Mouse (Mus musculus) midbrain, embryonic 12.5 days (tissue): ENCODE measurements around the gene Wdr62. TPM values are rescaled to one million over a fixed set of nuclear protein-coding genes. Genes with fewer than 3 reads are reported as not detected.
A peak's percentile ranks its signal among the peaks of the same experiment; 100 is the strongest.

Experiments used
- ATAC-seq: fragments of 200-750 bp; cut with Nextera tagmentation; 2 replicates; pipeline ENCODE4 v1.8.0; 2017; ENCODE audit warnings: low read depth, moderate TSS enrichment, moderate library complexity; ENCODE audit not compliant: low FRiP score
- H3K27ac ChIP-seq: fragments of 300-500 bp; sonication (generic); replicated peaks from 2 replicates; pipeline ENCODE4 v1.5.1; 2016; ENCODE audit warnings: mild to moderate bottlenecking
- H3K27me3 ChIP-seq: fragments of 300-500 bp; sonication (generic); 2 replicates; pipeline ENCODE4 v1.6.1; 2016; ENCODE audit warnings: mild to moderate bottlenecking
- H3K36me3 ChIP-seq: fragments of 300-500 bp; sonication (generic); 2 replicates; pipeline ENCODE4 v1.6.1; 2016
- H3K4me1 ChIP-seq: fragments of 300-500 bp; sonication (generic); 2 replicates; pipeline ENCODE4 v1.6.1; 2016
- H3K4me2 ChIP-seq: fragments of 300-500 bp; sonication (generic); replicated peaks from 2 replicates; pipeline ENCODE4 v1.6.1; 2016; ENCODE audit warnings: mild to moderate bottlenecking, moderate library complexity
- H3K4me3 ChIP-seq: fragments of 300-500 bp; sonication (generic); 2 replicates; pipeline ENCODE4 v1.5.1; 2016; ENCODE audit warnings: mild to moderate bottlenecking
- H3K9ac ChIP-seq: fragments of 300-500 bp; sonication (generic); replicated peaks from 2 replicates; pipeline ENCODE4 v1.6.1; 2016; ENCODE audit warnings: mild to moderate bottlenecking, moderate library complexity
- H3K9me3 ChIP-seq: fragments of 300-500 bp; sonication (generic); 2 replicates; pipeline ENCODE4 v1.6.1; 2016; ENCODE audit warnings: mild to moderate bottlenecking
- WGBS: fragments of 180-500 bp; shearing (Covaris S2); methylation state at CpG from one replicate; pipeline ENCODE4 v1.1.7; 2016; 5-methylcytosine and 5-hydroxymethylcytosine counted together
- polyA plus RNA-seq: library from polyadenylated mRNA; unstranded; fragments of >200 nt; fragmentation: Nextera tagmentation; extraction: Ambion mirVana; gene quantifications from 2 replicates; pipeline ENCODE4 v1.2.1, GENCODE M21; 2016

Wdr62 gene
- polyA plus RNA-seq, 1 experiment from 2014 or later, result 11.3 TPM

- 96% methylated on average over 15 of the region's 15 CpGs for WGBS
- H3K9ac ChIP-seq, result no peak overlapping the region
- H3K27me3 ChIP-seq, result no peaks in the 10 kb centered on the region
- H3K4me2 ChIP-seq, result no peak overlapping the region
- H3K27ac ChIP-seq, result no peak overlapping the region
- no peak overlapping the region for H3K4me3 ChIP-seq
- peaks cover 21% of the 10 kb centered on the region for H3K4me1 ChIP-seq
- no peaks in the 10 kb centered on the region for H3K9me3 ChIP-seq
- no peak for ATAC-seq
- peaks cover 82% of the 10 kb centered on the region for H3K36me3 ChIP-seq
Measured at GRCm38 (mm10) chr7:30296816-30297215, 16.6 kb upstream of the Wdr62 start.

GRCm38 (mm10) chr7:30295103-30295502, 14.9 kb upstream of the Wdr62 start:
- WGBS, result 86% methylated on average over 10 of the region's 10 CpGs

GRCm38 (mm10) chr7:30294296-30294695, 14.1 kb upstream of the Wdr62 start:
- H3K9ac ChIP-seq, result no peak overlapping the region
- H3K9me3 ChIP-seq, result no peaks in the 10 kb centered on the region
- no peaks in the 10 kb centered on the region; the same call in 1 of the 2 replicates for H3K27me3 ChIP-seq
- peaks cover 61% of the 10 kb centered on the region for H3K36me3 ChIP-seq
- no peak overlapping the region for H3K4me3 ChIP-seq
- no peak overlapping the region for H3K27ac ChIP-seq
- ATAC-seq, result no peak
- peaks cover 33% of the 10 kb centered on the region for H3K4me1 ChIP-seq
- no peak overlapping the region for H3K4me2 ChIP-seq
- 94% methylated on average over 5 of the region's 5 CpGs for WGBS

More at GRCm38 (mm10) chr7:30295103-30295502, 14.9 kb upstream of the Wdr62 start:
- Histone ChIP-seq H3K4me1 (peaks cover 28% of the 10 kb centered on the region), H3K27ac (no peak overlapping the region), H3K27me3 (no peaks in the 10 kb centered on the region), H3K9ac (no peak overlapping the region), H3K36me3 (peaks cover 69% of the 10 kb centered on the region), H3K9me3 (no peaks in the 10 kb centered on the region), H3K4me3 (no peak overlapping the region), H3K4me2 (no peak overlapping the region)
- ATAC-seq, result no peak

DNA sequence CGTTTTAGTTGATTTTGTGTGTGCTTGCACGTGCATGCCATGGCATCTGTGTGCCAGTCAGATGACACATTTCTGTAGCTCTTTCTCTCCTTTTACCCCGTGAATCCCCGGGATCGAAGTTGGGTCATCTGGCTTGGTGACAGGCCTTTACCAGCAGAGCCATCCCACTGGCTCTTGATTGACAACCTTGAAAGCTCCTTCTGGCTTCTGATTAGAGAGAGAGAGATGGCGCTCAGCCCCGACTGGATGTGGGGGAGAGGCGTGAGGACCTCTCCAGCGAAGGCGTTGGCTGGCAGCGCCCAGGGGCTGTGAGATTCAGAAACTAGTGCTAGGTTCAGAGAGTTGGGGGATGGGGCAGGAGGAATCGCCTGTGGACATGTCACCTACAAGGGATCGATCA, 13.6 kb upstream of the Wdr62 start:
- ATAC-seq, result no peak
- no peak overlapping the region for H3K27ac ChIP-seq
- 0 out of 2 replicates have a peak overlapping the region, but pooled peaks have one; percentile 11 for H3K4me2 ChIP-seq
- H3K36me3 ChIP-seq, result peaks cover 56% of the 10 kb centered on the region
- no peaks in the 10 kb centered on the region; the same call in 1 of the 2 replicates for H3K27me3 ChIP-seq
- H3K9ac ChIP-seq, result 0 out of 2 replicates have a peak overlapping the region, but pooled peaks have one; percentile 31
- H3K4me1 ChIP-seq, result peaks cover 34% of the 10 kb centered on the region
- no peaks in the 10 kb centered on the region for H3K9me3 ChIP-seq
- no peak overlapping the region for H3K4me3 ChIP-seq
- WGBS, result 83% methylated on average over 13 of the region's 13 CpGs

DNA sequence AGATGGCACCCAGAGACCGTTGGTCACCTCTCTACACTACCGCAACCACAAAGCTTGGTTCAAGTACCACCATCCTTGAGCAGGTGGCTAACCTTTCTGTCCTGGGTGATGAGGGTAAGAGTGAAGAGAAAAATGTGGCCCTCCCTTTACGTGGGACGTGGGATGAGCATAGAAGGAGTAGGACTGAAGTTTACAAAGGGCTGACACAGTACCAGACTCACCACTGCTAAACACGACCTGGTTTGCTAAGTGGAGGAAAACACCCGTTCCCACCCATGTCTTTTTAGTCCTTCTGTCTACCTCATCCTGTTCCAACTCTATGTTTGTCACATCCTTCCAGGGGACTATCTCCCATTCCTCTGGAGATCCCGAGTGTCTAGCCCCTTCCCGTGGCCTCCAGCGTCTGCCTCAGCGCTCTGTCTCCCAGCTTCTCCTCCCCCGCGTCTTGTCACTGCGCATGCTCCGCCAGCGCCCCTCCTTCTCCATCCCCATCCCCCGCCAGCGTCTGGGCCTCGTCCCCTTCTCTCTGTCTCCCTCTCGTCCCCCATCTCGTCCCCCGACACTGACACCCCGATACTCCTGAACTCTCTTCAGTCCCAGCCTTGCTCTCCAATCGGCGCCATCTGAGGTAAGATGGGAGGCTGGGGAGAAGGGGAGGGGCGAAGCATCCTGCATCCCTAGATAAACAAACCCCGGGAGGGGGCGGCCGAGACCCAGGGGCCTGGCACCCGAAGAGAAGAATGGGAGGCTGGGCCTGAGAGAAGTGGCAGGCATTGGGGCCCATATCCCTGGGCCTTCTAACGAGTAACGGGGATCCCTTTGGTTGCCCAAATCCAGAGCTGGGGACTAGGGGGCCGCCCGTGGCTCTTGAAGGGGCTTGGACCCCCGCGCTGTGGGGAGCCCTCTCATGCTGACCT, 11.3 kb upstream of the Wdr62 start, which contains the start of gene Clip3:
TSS of gene Clip3 (plus strand) at position 514 of the 917 bp plus-strand sequence.
- ATAC-seq, result peak; percentile 81
- Histone ChIP-seq H3K9ac (peak within 1 kb of the TSS; percentile 88), H3K4me2 (peak within 1 kb of the TSS; percentile 70), H3K27me3 (peaks cover 5% of the 10 kb centered on the region), H3K4me1 (peaks cover 37% of the 10 kb centered on the region), H3K36me3 (peaks cover 32% of the 10 kb centered on the region), H3K9me3 (no peaks in the 10 kb centered on the region), H3K27ac (peak within 1 kb of the TSS; percentile 65), H3K4me3 (peak within 1 kb of the TSS; percentile 72)
- WGBS, result 8% methylated on average over 35 of the region's 35 CpGs

- 47% methylated on average over 10 of the region's 10 CpGs for WGBS
- Histone ChIP-seq H3K4me2 (no peak overlapping the region), H3K27me3 (peaks cover 10% of the 10 kb centered on the region), H3K9ac (no peak overlapping the region), H3K36me3 (peaks cover 16% of the 10 kb centered on the region), H3K4me3 (no peak overlapping the region), H3K4me1 (peaks cover 37% of the 10 kb centered on the region), H3K9me3 (no peaks in the 10 kb centered on the region), H3K27ac (0 out of 2 replicates have a peak overlapping the region, but pooled peaks have one; percentile 20)
- ATAC-seq, result peak; percentile 41
Measured at GRCm38 (mm10) chr7:30289714-30290399, 9.6 kb upstream of the Wdr62 start.

DNA sequence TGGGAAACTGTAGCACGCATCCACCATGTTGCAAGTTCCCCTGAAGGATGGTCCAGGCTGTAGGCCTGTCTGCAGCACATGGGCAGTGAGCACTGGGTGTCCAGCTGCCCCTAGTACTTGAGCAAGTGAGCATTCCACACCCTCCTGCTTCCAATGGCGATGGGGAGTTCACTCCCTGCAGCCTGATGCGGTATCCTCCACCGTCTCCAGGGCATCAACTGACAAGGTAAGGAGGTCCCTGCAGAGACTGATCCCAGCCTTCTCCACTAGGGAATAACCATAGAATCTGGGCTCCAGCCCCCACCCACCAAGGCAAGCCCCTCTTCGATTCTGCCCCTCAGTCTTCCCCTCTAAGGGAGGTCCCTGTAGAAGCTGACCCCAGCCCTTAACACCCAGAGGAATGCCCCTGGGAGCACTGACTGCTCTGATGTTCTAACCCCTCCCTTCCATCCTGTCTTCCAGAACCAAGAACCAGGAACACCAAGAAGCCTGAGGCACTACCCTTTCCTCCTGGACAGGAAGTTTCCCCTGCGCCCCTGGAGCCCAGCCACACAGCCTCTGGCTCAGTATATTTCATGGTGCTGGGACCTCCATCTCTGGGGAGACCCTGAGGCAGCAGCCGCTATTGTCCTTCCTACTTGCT, 9.0 kb upstream of the Wdr62 start:
- 79% methylated on average over 7 of the region's 7 CpGs for WGBS
- H3K4me1 ChIP-seq, result peaks cover 34% of the 10 kb centered on the region
- H3K4me3 ChIP-seq, result no peak overlapping the region
- no peak overlapping the region for H3K9ac ChIP-seq
- no peak for ATAC-seq
- H3K36me3 ChIP-seq, result peaks cover 10% of the 10 kb centered on the region
- no peaks in the 10 kb centered on the region for H3K9me3 ChIP-seq
- H3K27ac ChIP-seq, result 0 out of 2 replicates have a peak overlapping the region, but pooled peaks have one; percentile 20
- no peak overlapping the region for H3K4me2 ChIP-seq
- H3K27me3 ChIP-seq, result peaks cover 10% of the 10 kb centered on the region

DNA sequence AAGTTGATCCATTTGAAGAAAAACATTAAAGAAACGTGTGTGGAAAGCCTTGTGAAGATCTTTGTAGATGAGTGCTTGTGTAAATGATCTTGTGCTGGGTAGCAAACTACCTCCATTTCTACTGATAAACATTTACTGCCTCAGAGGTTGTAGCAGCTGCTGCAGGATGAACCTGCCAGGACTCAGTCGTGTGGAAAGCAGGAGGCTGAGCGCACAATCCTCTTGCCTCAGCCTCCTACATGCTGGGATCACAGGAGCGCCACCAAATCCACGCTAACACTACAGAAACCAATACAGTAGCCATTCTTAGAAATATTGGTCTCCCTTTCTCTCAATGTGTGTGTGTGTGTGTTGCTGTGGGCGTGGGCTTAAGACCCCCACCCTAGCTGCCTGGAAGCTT, 7.8 kb upstream of the Wdr62 start:
- no peaks in the 10 kb centered on the region for H3K36me3 ChIP-seq
- no peak for ATAC-seq
- H3K4me3 ChIP-seq, result no peak overlapping the region
- 71% methylated on average over 6 of the region's 6 CpGs for WGBS
- no peaks in the 10 kb centered on the region for H3K9me3 ChIP-seq
- peaks cover 25% of the 10 kb centered on the region for H3K4me1 ChIP-seq
- H3K27ac ChIP-seq, result no peak overlapping the region
- peaks cover 10% of the 10 kb centered on the region for H3K27me3 ChIP-seq
- no peak overlapping the region for H3K9ac ChIP-seq
- no peak overlapping the region for H3K4me2 ChIP-seq

GRCm38 (mm10) chr7:30286701-30287410, 6.6 kb upstream of the Wdr62 start:
- Histone ChIP-seq H3K4me1 (peaks cover 15% of the 10 kb centered on the region), H3K27ac (no peak overlapping the region), H3K4me2 (no peak overlapping the region), H3K9ac (no peak overlapping the region), H3K4me3 (no peak overlapping the region), H3K27me3 (peaks cover 10% of the 10 kb centered on the region), H3K9me3 (no peaks in the 10 kb centered on the region), H3K36me3 (no peaks in the 10 kb centered on the region)
- 70% methylated on average over 8 of the region's 8 CpGs for WGBS
- ATAC-seq, result no peak

- Histone ChIP-seq H3K27ac (no peak overlapping the region), H3K36me3 (no peaks in the 10 kb centered on the region), H3K9ac (no peak overlapping the region), H3K4me3 (no peak overlapping the region), H3K4me2 (no peak overlapping the region), H3K4me1 (peaks cover 15% of the 10 kb centered on the region), H3K27me3 (0 out of 2 replicates have a peak, but pooled peaks cover 5% of the 10 kb centered on the region), H3K9me3 (no peaks in the 10 kb centered on the region)
- 78% methylated on average over 7 of the region's 7 CpGs for WGBS
- no peak for ATAC-seq
Measured at GRCm38 (mm10) chr7:30282740-30283139, 2.5 kb upstream of the Wdr62 start.

GRCm38 (mm10) chr7:30281522-30281921, 1.3 kb upstream of the Wdr62 start:
- WGBS, result 78% methylated on average over 4 of the region's 4 CpGs
- Histone ChIP-seq H3K9me3 (no peaks in the 10 kb centered on the region), H3K4me3 (no peak overlapping the region), H3K36me3 (no peaks in the 10 kb centered on the region), H3K27ac (peak overlapping the region; percentile 97; the same call in 1 of the 2 replicates), H3K4me2 (no peak overlapping the region), H3K27me3 (0 out of 2 replicates have a peak, but pooled peaks cover 5% of the 10 kb centered on the region), H3K9ac (no peak overlapping the region), H3K4me1 (peaks cover 13% of the 10 kb centered on the region)
- no peak for ATAC-seq
